Mouse (Mus musculus): Measurements from ENCODE around the gene Inpp5b.

- no peak for TF ChIP-seq CTCF (IDR thresholded peaks at IDR 0.05; ENCODE audit: borderline replicate concordance, insufficient read depth, low read length)
- TF ChIP-seq POLR2A (IDR thresholded peaks at IDR 0.05; ENCODE audit: low read depth, low read length) = peak; percentile 55
Measured at GRCm38 (mm10) chr4:124708518-124709477, 32.9 kb upstream of the Inpp5b start.
